Mouse (Mus musculus): Measurements from ENCODE around the gene Hacd2.

The Hacd2 gene

DNA sequence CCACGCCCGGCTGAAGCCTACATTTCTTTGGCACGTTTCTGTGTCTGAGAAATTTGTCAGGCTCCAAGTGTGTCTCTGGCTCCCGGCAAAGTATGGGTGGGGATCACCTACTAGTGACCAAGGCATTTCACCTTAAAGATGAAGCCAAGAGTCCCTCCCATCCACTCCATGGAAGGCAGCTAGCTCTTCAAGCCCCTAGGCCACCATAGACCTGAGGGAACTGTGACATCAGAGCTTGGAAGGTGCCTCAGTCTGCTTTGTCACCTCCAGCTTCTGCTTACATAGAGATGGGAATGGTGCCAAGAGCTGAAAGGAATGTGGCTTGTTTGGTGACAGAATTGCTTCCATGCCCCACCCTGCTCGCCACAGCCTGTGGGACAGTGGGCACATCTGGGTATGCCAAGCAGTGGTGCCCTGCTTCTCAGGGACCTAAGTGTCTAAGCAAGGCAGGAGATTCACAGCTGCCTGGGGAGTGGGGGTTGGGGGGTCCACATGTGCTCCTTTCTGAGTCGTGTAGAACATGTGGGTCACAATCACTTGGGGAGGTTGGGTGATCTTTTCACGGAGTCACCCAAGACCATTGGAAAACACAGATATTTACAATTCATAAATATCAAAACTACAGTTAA lies 94.2 kb downstream of the Hacd2 start:
- DNase-seq (ENCODE audit: low read depth), result no peak

DNA sequence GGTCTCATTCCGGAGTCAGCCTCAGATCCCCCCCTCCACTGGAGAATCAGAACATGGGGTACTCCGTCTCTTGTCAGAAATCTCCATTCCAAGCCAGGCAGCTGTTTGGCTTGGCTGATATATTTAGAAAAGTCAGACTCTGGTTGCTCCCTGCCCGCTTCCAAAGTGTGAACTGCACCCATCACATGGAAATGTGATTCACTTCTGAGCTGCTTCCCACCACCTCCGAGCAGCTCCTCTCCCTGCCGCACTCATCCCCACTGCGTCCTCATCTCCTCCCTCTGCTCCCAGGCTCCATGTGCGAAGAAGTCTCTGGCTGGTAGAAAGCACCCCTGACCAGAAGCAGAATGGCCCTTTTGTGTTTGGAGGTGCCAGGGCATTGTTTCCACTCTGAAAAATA lies 95.2 kb downstream of the Hacd2 start:
- DNase-seq (ENCODE audit: low read depth), result no peak

DNA sequence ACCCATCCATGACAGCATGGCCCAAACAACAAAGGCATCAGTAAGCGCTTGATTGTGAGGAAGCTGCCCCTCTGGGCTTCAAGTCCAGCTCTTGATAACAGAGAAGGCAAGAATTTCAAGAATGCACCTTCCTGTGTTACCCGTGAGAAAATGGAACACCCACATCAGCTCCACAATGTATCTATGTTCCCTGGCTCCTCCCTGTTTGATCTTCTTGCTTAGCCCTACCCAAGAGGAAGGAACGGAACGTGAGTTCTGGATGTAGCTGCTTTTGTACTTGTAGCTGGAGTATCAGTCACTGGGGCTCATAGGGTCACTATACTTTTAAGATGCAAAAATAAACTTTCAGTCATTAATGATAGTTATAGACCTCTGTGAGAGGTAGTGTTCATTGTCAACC lies 98.4 kb downstream of the Hacd2 start:
- DNase-seq (ENCODE audit: low read depth), result no peak

DNA sequence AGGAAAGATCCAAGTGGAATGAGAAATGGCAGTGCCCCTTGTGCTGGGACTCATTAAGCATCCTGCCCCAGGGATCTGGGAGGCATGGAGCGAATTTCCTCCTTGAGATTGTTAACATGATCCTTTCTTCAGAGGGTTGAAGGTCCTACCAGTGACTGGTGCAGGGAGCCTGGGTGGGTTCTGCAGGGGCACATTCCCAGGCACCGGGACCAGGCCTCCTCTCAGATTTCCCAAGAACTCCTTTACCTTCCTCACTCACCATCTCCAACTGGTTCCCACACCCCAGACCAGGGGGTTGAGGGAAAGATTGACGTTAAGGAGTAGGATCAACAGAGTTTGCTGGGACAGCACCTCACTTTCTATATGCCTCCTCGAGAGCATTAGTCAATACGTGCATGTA lies 105.0 kb downstream of the Hacd2 start:
- no peak for DNase-seq (ENCODE audit: low read depth)

DNA sequence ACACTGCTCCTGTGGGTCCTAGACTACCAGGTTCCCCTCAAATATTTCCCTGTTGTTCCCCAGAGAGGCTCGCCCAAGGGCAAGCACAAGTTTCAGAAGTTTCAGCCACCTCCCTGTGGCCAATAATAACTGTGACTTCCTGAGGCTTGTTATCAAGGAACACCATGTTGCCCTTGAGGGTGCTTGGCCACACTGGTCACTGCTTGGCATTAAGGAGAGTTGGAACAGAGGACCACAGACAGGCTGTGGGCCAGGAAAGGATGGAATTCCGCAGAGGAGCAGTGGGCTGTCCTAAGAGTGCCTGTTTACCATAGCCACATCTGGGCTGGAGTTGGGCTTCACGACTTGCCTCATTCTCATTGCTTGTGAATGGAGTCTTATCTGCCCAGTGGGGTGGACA lies 107.9 kb downstream of the Hacd2 start:
- DNase-seq (ENCODE audit: low read depth), result no peak

DNA sequence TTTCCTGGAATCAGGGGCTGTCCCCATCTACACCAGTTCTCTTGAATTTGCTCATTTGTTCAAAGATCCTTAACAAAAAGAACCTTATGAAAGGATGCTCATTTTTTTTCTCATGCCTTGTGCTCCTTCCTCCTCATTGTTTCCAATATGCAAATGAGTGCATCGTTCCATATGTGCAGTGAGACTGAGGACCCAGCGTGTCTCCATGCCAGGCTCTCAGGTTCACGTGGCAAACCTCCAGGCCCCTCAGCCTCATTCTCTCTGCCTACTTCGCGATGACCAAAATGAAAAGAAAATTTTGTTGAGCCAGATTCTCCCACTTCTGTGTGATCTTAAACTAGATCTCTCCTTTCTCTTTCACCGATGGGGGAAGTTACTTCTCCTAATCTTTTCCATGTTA lies 117.2 kb downstream of the Hacd2 start:
- no peak for DNase-seq (ENCODE audit: low read depth)

DNA sequence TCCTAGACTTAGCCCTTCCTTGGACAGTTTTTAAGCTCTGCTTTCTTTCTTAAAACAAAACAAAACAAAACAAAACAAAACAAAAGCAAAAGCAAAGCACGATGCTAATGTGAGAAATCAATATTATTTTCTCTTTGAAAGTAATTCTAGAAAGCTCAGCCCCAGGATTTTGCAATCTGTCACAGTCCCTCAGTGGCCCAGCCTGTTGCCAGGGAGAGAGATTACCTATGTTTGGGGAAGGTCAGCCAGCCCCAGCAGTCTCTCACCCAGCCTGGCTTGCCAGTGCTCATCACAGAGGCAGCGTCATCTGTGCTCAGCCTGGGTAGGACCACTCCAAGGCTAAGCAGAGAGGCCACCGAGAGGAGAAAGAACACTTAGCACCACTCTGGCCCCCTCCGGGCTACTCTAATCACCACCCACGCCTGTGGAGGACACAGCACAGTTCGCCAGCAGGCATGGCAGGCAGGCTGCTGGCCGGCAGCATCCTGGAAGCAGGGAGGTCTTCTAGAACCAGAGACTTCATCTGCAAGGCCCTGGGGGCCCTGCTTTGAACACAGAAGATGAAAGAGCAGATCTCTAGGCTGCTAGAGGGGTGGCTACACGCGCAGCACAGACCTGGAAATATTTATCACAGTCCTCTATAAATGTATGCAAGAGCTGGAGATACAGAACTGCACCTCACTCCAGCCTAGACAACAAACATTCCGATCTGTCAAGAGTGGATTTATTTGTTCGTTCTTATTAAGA lies 117.8 kb downstream of the Hacd2 start:
- DNase-seq (ENCODE audit: low read depth), result no peak

DNA sequence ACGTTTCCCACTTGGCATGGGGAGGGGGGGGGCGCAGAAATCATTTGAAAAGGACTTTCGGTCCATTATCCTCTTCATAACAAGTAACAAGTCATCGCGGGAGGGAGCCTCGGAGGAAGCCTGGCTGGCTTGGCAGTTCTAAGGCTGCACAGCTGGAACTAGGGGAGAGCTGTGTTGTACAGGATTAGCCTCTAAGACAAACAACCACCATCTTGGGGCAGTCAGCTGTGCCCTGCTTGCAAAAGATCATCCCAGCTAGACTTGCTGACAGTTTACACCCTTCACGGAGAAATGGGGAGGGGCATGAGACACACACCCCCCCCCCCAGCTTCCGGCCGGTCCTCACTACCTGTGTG lies 118.4 kb downstream of the Hacd2 start:
- no peak for DNase-seq (ENCODE audit: low read depth)

DNA sequence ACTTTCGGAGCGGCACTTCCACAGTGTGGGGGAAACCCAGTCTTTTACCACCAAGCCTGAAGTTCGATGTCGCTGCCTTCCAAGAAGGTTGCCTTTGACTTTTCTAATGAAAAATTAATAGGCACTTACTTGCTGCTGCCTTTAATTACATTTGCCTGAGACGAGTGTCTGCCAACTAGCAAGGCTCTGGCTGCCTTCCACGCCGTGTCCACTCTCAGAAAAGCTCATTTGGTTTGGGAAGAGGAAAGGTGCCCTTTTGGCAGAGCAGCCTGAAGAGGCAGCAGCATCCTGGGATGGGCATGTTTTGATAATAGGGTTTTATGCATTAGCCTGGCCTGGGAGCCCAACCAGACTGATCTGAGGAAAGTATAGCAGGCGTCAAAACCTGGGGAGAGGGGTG lies 119.6 kb downstream of the Hacd2 start:
- no peak for DNase-seq (ENCODE audit: low read depth)

DNA sequence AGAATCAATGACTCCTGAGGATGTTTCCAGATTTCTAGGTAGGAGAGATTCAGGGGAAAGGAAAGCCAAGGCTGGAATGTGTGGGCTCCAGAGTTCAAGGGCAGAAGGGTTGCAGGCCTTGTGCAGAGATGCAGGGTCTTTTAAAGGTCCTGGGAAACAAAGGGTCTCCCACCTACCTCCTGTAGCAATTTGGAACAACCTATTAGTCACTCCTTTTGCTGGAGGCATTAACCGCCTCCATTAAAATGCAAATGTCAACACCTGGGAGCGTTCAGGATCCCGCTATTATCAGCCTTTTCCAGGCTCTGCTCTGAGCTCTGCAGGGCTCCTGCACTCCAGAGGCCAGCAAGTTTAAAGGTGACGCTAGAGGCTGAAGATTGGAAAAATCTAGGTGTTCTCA lies 123.9 kb downstream of the Hacd2 start:
- no peak for DNase-seq (ENCODE audit: low read depth)

DNA sequence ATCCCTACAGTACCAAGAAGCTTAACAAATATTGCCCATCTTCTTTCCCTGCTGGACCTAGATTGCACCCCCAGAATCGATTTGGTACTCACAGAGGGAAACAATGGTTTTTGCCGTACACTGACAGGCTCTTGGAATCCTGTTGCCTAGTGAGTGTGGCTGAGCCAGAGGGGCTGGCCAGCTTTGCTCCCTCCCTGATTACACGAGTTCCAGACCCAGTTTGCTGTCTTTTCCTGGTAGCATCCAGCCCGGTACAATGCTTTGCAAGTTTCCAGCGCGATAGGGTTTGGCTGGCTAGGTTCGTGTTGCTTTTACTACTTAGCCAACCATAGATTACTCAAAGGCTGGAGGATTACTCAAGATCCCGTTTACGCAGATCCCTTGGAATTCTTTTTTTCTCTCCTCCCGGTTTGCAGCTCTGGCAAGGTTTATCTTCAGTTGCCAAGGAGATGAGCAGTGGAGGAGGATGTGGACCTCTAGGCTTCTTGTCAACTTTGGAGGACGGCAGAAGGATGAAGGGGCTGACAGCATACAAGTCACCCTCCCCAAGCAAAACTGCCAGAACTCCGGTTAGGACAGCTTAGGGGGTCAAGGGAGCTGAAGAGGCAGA lies 131.0 kb downstream of the Hacd2 start:
- DNase-seq (ENCODE audit: low read depth), result no peak

DNA sequence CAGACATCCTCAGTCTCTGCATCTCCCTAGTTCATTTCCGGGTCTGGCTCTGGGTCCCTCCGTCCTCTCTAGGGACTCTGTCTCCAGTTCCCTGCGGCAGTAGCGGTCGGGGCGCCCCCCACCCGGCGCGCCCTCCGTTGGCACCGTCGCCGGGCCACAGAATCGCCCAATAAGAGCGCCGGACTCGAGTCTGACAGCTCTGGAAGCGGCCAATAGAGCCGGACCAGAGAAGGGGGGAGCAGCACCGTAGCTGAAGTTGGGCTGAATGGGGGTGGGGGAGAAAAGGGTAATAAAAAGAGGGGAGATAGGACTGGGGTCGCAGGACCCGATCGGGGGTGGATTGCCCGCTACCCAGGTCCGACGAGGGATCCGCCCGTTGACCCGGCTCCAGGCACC lies 132.0 kb downstream of the Hacd2 start:
- DNase-seq (ENCODE audit: low read depth), result no peak

DNA sequence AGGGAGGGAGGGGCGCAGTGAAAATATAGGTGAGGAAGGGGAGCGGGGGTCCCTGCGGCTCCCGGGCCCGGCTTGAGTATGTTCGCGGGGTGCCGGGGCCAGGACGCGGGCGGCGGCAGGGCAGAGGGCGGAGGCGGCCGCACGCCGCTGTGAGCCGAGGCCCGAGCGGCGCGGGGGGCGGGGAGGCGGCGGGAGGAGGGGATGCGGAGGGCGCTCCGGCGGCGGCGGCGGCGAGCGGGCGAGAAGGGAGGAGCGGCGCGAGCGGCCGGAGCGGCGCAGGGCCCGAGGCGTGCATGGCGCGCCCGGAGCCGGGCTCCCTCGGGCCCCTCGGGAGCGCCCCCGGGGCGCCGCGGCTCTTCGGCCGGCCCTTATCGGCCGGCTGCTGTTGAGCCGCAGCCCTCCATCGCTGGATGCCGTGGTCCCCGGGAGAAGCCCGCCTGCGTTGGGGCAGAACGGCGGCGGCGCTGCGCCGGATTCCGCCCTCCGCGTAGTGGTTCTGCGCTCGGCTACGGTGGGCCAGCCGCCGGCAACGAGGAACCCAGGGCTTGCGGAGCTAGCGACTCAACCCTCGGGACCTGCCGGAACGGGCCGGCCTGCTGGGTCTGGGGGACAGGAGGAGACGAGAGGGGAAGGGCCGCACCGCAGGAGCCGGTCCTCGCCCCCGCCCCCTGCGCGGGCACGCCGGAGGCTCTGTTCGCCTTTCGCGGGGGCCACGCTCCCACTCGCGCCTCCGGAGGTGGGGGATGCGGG lies 132.6 kb downstream of the Hacd2 start, which contains the start of gene Adcy5:
Adcy5 (plus strand) TSS at position 237 of the 750 bp plus-strand sequence.
- no peak for DNase-seq (ENCODE audit: low read depth)

DNA sequence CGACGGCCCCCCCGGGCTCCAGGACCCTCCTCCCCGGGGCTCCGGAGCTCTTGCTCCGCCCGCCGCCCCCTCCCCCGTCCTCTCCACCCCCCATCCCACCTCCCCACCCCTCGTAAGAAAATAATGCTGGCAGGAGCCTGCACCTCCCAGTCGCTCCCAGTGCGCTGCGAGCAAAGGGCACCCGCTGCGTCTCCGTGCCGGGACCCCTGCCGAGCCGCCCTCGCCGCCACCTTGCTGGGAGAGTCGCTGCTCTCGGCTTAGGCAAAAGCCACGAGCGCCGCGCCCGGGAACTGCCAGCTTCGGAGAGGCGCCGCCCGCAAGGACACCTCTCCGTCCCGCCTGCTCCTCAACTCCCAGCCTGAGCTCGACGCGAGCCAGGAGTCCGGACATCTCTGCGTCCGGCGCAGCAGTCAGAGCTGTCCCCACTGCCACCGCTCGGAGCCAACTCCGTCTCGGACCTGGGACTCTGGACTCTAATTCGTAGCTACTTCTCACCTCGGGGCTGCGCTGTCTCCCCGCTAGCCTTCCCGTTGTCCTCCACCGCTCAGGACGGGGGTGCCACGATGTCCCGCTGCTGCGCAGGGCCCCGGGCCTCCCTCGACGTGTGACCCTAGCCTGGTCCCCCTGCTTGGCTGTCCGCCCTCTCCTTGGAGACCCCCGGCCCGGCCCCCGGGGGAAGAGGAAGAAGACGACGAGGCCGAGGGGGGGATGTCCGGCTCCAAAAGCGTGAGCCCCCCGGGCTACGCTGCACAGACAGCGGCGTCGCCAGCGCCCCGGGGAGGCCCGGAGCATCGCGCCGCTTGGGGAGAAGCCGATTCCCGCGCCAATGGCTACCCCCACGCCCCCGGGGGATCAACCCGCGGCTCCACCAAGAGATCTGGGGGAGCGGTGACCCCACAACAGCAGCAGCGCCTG lies 133.4 kb downstream of the Hacd2 start:
- no peak for DNase-seq (ENCODE audit: low read depth)

DNA sequence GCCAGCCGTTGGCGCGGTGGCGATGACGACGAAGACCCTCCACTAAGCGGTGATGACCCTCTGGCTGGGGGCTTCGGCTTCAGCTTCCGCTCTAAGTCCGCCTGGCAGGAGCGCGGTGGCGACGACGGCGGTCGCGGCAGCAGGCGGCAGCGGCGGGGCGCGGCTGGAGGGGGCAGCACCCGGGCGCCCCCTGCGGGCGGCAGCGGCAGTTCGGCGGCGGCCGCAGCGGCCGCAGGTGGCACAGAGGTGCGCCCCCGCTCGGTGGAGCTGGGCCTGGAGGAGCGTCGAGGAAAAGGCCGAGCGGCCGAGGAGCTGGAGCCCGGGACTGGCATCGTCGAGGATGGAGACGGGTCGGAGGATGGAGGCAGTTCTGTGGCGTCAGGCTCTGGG lies 134.1 kb downstream of the Hacd2 start:
- no peak for DNase-seq (ENCODE audit: low read depth)

DNA sequence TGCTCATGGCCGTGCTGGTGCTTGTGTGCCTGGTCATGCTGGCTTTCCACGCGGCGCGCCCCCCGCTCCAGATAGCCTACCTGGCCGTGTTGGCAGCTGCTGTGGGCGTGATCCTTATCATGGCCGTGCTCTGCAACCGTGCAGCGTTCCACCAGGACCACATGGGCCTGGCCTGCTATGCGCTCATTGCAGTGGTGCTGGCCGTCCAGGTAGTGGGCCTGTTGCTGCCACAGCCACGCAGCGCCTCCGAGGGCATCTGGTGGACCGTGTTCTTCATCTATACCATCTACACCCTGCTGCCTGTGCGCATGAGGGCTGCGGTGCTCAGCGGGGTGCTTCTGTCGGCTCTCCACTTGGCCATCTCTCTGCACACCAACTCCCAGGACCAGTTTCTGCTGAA lies 134.6 kb downstream of the Hacd2 start:
- DNase-seq (ENCODE audit: low read depth), result no peak
